Mouse (Mus musculus) olfactory bulb, adult 2 months (tissue): Measurements from ENCODE around the gene Slco1a5. TPM values are rescaled to one million over a fixed set of nuclear protein-coding genes. Genes with fewer than 3 reads are reported as not detected.
"Not testable (repeated sequence)": the region's sequence is repeated elsewhere in the genome, so short reads cannot be mapped to it uniquely, and the experiment has no call there.

ENCODE experiments used
- H3K27ac ChIP-seq: fragments of 200-500 bp; 2 replicates; pipeline ENCODE4 v1.5.1; 2012; ENCODE audit warnings: low read depth, low read length; ENCODE audit not compliant: insufficient read depth
- H3K4me1 ChIP-seq: fragments of 200-500 bp; 2 replicates; pipeline ENCODE4 v1.6.1; 2012; ENCODE audit warnings: low read length; ENCODE audit not compliant: control insufficient read depth, insufficient read depth
- H3K4me3 ChIP-seq: fragments of 200-500 bp; 2 replicates; pipeline ENCODE4 v1.5.1; 2012; ENCODE audit warnings: mild to moderate bottlenecking, low read depth, low read length, moderate library complexity; ENCODE audit not compliant: insufficient read depth
- CTCF ChIP-seq: fragments of 200-500 bp; IDR thresholded peaks from 2 replicates; pipeline ENCODE4 v1.5.1; 2012; ENCODE audit warnings: low read depth, mild to moderate bottlenecking, low read length, moderate library complexity; ENCODE audit not compliant: insufficient read depth
- POLR2A ChIP-seq: fragments of 200-500 bp; IDR thresholded peaks from 2 replicates; pipeline ENCODE4 v1.6.1; 2012; ENCODE audit warnings: mild to moderate bottlenecking, low read depth, low read length, moderate library complexity; ENCODE audit not compliant: insufficient read depth
- WGBS: fragments of 180-500 bp; shearing (Covaris S2); methylation state at CpG from one replicate; pipeline ENCODE4 v1.1.7; 2018; 5-methylcytosine and 5-hydroxymethylcytosine counted together
- polyA plus RNA-seq: library from polyadenylated mRNA; stranded (reverse); fragments of >200 nt; gene quantifications from 2 replicates; pipeline ENCODE4 v1.2.4, GENCODE M21; 2012; ENCODE audit warnings: low replicate concordance; ENCODE audit not compliant: missing spikeins, insufficient read depth, insufficient read length

Slco1a5 gene
- polyA plus RNA-seq, 1 experiment = not detected

- H3K4me1 ChIP-seq = no peaks in the 10 kb centered on the region
- no peak overlapping the region for H3K4me3 ChIP-seq
These were observed 8.5 kb downstream of the Slco1a5 start for GRCm38 (mm10) chr6:142314285-142314684.

DNA sequence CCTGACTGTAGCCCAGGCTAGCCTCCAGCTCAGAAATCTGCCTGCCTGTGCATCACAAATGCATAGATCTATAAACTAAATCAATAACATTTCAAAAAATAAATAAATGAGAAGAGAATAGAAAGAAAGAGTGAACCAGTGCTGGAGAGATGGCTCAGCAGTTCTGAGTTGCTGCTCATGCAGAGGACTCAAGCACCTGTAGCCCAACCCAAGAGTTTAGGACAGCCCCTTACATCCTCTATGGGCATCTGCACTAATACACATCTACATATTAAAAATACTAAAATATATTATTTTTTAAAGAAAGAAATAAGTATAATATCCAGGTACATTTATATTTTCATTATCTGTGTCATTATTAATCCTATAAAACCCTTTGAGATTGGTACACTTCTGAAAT lies 17.7 kb downstream of the Slco1a5 start:
- Histone ChIP-seq H3K27ac (no peak overlapping the region), H3K4me3 (no peak overlapping the region)
- TF ChIP-seq POLR2A = no peak
- no peak for TF ChIP-seq CTCF

More at GRCm38 (mm10) chr6:142314285-142314684, 8.5 kb downstream of the Slco1a5 start:
- TF ChIP-seq CTCF (no peak), POLR2A (no peak)
- WGBS = 90% methylated on average over 5 of the region's 5 CpGs
- H3K27ac ChIP-seq = no peak overlapping the region

GRCm38 (mm10) chr6:142298098-142298497 lies 24.7 kb downstream of the Slco1a5 start, which contains the start of gene Iapp:
TSS of gene Iapp (plus strand) at chr6:142298423.
- no peak within 1 kb of the TSS for H3K27ac ChIP-seq
- WGBS = 33% methylated on average over 4 of the region's 4 CpGs
- TF ChIP-seq POLR2A = no peak
- TF ChIP-seq CTCF = no peak
- no peaks in the 10 kb centered on the region for H3K4me1 ChIP-seq
- no peak within 1 kb of the TSS for H3K4me3 ChIP-seq

More for the DNA sequence above, 17.7 kb downstream of the Slco1a5 start:
- H3K4me1 ChIP-seq = no peaks in the 10 kb centered on the region

- TF ChIP-seq POLR2A = no peak
- TF ChIP-seq CTCF = no peak
- 39% methylated on average over 12 of the region's 12 CpGs for WGBS
- H3K27ac ChIP-seq = no peak overlapping the region
- H3K4me3 ChIP-seq = no peak overlapping the region
- no peaks in the 10 kb centered on the region for H3K4me1 ChIP-seq
These were observed 33.2 kb downstream of the Slco1a5 start for GRCm38 (mm10) chr6:142289413-142290118.

- no peaks in the 10 kb centered on the region for H3K4me1 ChIP-seq
- no peak overlapping the region for H3K4me3 ChIP-seq
- no peak for TF ChIP-seq CTCF
- no peak for TF ChIP-seq POLR2A
- no peak overlapping the region for H3K27ac ChIP-seq
- WGBS = 8% methylated on average over 4 of the region's 4 CpGs
These were observed 46.9 kb downstream of the Slco1a5 start for GRCm38 (mm10) chr6:142275721-142276442.

DNA sequence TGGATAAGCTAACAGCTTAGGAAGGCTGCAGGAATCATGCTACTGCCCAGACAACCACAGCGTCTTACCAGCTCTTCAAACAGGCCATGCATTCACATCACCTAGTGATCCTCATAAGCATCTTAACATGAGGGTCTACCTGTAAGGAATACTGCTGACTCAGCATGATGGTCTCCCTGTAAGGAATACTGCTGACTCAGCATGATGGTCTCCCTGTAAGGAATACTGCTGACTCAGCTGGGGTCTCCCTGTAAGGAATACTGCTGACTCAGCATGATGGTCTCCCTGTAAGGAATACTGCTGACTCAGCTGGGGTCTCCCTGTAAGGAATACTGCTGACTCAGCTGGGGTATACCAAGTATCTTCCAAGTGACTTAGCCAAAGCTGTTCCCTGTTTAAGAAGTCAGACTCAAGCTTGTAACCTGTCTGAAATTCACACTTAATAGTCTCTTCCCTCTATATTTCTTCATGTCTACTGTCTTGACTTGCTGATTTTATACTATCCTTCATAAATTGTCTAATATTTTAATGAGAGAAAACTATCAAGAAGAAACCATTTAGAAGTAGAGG lies 72.0 kb downstream of the Slco1a5 start:
- WGBS = 93% methylated on average over 1 of the region's 1 CpGs

GRCm38 (mm10) chr6:142245065-142245464 lies 77.7 kb downstream of the Slco1a5 start:
- TF ChIP-seq POLR2A (no peak), CTCF (no peak)
- Histone ChIP-seq H3K27ac (no peak overlapping the region), H3K4me3 (no peak overlapping the region), H3K4me1 (no peaks in the 10 kb centered on the region)
- 86% methylated on average over 5 of the region's 5 CpGs for WGBS

More for the DNA sequence above, 72.0 kb downstream of the Slco1a5 start:
- not testable (repeated sequence) for H3K4me3 ChIP-seq, H3K4me1 ChIP-seq, H3K27ac ChIP-seq

DNA sequence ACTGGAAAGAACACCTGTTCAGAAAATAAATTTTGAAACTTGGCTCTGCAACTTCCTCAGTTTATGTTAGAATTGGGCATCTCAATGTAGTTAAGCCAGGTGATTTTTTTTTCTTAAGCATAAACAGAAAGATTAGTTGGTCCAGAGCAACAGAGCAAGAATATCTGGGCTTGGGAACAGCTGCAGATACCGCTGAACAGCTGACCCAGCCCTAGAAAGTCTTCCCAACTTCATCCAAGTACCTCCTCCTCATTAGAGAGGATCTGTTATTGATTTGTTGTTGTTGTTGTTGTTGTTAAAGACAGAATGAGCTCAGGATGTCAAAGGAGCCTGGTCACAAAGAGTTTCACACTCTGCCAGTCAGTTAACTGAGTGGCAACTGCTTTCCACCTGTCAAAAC lies 83.3 kb downstream of the Slco1a5 start:
- Histone ChIP-seq H3K4me1 (no peaks in the 10 kb centered on the region), H3K27ac (no peak overlapping the region), H3K4me3 (no peak overlapping the region)
- TF ChIP-seq POLR2A = no peak
- 81% methylated on average over 1 of the region's 1 CpGs for WGBS

GRCm38 (mm10) chr6:142220138-142220537 lies 102.6 kb downstream of the Slco1a5 start:
- TF ChIP-seq CTCF (no peak), POLR2A (no peak)
- no peaks in the 10 kb centered on the region for H3K4me1 ChIP-seq

More at GRCm38 (mm10) chr6:142220138-142220537, 102.6 kb downstream of the Slco1a5 start:
- H3K27ac ChIP-seq = no peak overlapping the region
- H3K4me3 ChIP-seq = no peak overlapping the region
